Mouse (Mus musculus) frontal cortex, adult (tissue): ENCODE measurements at regions not wholly inside any gene's neighbourhood (a gene's known extent, or its start where the extent isn't known, plus 50 kb on each side); places are given as distances from the start of the nearest gene placed in this dataset.
A peak's percentile ranks its signal among the peaks of the same experiment; 100 is the strongest.

Source experiments
- ATAC-seq: cut with Nextera tagmentation; 2 replicates; pipeline ENCODE4 v1.9.2; 2017; ENCODE audit warnings: mild to moderate bottlenecking, moderate library complexity, mixed read lengths; ENCODE audit not compliant: low TSS enrichment

DNA sequence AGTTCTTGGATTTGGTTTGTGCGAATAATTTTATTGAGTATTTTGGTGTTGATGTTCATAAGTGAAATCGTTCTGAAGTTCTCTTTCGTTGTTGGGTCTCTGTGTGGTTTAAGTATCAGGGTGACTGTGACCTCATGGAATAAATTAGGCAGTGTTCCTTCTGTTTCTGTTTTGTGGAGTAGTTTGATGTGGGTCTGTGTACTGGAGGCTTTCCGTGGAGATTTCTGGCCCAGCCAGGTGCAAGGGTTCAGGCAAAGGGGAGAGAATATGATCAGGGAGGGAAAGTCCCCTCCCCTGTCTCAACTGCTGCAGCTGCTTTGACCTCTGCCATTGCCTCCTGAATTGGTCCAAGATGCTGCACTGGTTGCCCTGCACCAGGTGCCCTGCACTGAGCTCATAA, 775.7 kb downstream of the Otol1 start:
- ATAC-seq: no peak

DNA sequence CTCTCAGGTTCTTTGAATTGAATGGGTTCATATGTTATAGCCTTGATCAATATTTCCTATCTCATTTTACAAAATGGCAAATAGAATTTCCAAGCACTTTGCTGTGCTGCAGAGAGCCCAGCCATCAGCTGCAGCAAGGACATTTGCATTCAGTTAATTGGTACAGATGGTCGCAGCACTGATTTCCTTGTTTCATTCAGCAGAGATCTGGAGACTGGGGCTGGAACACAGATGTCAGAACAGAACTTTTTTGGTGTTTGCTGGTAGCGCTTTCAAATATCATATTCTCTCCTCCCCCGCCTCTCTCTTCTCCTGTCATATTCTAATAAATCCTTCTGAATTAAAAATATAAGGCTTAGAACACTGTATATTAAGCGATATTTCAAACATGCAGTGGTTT, 794.8 kb downstream of the Otol1 start:
- peak; percentile 76 for ATAC-seq

DNA sequence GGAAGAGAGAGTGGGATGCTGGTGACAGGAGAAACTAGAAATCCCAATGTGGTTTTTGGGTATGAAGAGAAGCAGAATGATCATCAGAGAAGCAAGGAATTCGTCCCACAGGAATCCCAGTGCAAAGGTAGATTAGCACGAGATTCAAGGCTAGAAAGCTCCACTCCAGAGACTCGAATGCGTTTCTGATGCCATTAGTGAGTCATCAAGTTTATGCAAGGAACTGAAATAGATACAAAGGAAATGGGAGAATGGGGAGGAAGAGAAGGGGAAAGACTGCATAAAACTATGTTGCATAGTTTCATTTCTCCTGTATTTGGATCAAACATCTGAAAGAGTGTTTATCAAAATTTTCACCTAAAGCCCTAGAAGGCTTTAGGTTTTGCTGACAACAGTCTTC, 796.0 kb downstream of the Otol1 start:
- ATAC-seq: no peak

DNA sequence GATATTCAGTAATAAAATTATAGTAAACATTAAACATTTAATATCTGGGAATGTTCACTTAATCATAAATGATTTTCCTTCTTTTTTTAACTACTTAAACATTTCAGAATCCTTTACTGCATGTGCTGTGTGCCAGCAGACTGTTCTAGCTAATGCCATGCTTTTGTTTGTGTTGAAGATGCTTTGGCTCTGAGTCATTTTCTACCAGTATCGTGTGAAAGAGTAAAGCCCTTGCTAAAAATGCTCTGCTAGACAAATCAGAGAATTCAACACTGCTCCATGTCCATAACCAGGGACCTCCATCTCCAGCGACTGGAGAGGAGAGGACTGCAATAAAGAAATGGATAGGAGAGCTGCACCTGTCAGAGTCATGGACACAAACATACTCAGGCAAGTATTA, 796.5 kb downstream of the Otol1 start:
- ATAC-seq: no peak

GRCm38 (mm10) chr3:70807170-70807569, 799.8 kb downstream of the Otol1 start:
- ATAC-seq: no peak
